Mouse (Mus musculus) heart, embryonic 16.5 days (tissue): ENCODE results near the gene Lrrc58. TPM values are rescaled to one million over a fixed set of nuclear protein-coding genes. Genes with fewer than 3 reads are reported as not detected.

ENCODE experiments used
- ATAC-seq: fragments of 200-750 bp; cut with Nextera tagmentation; replicated peaks from 2 replicates; pipeline ENCODE4 v1.8.0; 2017; ENCODE audit warnings: moderate number of reproducible peaks; ENCODE audit not compliant: insufficient read depth, low FRiP score; ENCODE audit errors: extremely low read depth
- H3K27ac ChIP-seq: fragments of 300-500 bp; sonication (generic); 2 replicates; pipeline ENCODE4 v1.5.1; 2014; ENCODE audit warnings: mild to moderate bottlenecking, low read length, control low read depth, moderate library complexity
- H3K27me3 ChIP-seq: fragments of 300-500 bp; sonication (generic); 2 replicates; pipeline ENCODE4 v1.6.1; 2014; ENCODE audit warnings: low read length, mixed read lengths; ENCODE audit not compliant: control insufficient read depth, insufficient read depth
- H3K36me3 ChIP-seq: fragments of 300-500 bp; sonication (generic); 2 replicates; pipeline ENCODE4 v1.6.1; 2014; ENCODE audit not compliant: control insufficient read depth, insufficient read depth
- H3K4me1 ChIP-seq: fragments of 300-500 bp; sonication (generic); 2 replicates; pipeline ENCODE4 v1.6.1; 2014; ENCODE audit warnings: low read length, mixed read lengths; ENCODE audit not compliant: control insufficient read depth, insufficient read depth
- H3K4me2 ChIP-seq: fragments of 300-500 bp; sonication (generic); 2 replicates; pipeline ENCODE4 v1.6.1; 2014; ENCODE audit warnings: low read depth, mild to moderate bottlenecking, control low read depth, low read length
- H3K4me3 ChIP-seq: fragments of 300-500 bp; sonication (generic); 2 replicates; pipeline ENCODE4 v1.5.1; 2014; ENCODE audit warnings: mild to moderate bottlenecking, control low read depth, low read length
- H3K9ac ChIP-seq: fragments of 300-500 bp; sonication (generic); 2 replicates; pipeline ENCODE4 v1.6.1; 2014; ENCODE audit warnings: low read length, control low read depth
- H3K9me3 ChIP-seq: fragments of 300-500 bp; sonication (generic); replicated peaks from 2 replicates; pipeline ENCODE4 v1.6.1; 2016; ENCODE audit warnings: low read length; ENCODE audit not compliant: control insufficient read depth
- WGBS: fragments of 180-500 bp; shearing (Covaris S2); extraction: QIAGEN DNeasy Blood & Tissue Kit; methylation state at CpG from one replicate; pipeline ENCODE4 v1.1.7; 2014; 5-methylcytosine and 5-hydroxymethylcytosine counted together
- polyA plus RNA-seq: library from polyadenylated mRNA; unstranded; fragments of >200 nt; fragmentation: Nextera tagmentation; extraction: Ambion mirVana; gene quantifications from 2 replicates; pipeline ENCODE4 v1.2.1, GENCODE M21; 2015

The Lrrc58 gene
- polyA plus RNA-seq, 1 experiment from 2014 or later: 36.2 TPM

DNA sequence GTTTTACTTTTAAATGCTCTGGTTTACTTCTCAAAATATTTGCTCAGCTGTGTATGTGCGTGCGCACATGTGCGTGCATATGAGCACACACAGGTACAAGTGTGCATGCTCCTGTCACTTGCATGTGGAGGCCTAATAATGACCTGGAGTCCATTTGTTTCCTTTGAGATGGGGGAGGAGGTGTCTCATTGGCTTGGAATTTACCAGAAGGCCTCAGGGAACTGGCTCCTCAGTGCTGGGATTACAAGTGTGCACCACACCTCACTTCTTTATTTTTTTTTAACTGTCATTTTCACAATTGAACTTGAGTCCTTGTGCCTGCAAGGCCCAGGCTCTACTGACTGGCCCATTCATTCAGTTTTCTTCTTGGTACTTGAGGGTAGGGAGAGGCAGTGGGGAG is 9.2 kb downstream of the Lrrc58 start:
- Histone ChIP-seq H3K36me3 (peaks cover 31% of the 10 kb centered on the region), H3K27me3 (no peaks in the 10 kb centered on the region), H3K4me2 (no peak overlapping the region), H3K4me1 (peaks cover 13% of the 10 kb centered on the region), H3K9me3 (no peaks in the 10 kb centered on the region), H3K27ac (no peak overlapping the region), H3K4me3 (no peak overlapping the region), H3K9ac (no peak overlapping the region)
- 93% methylated on average over 3 of the region's 3 CpGs for WGBS
- no peak for ATAC-seq

DNA sequence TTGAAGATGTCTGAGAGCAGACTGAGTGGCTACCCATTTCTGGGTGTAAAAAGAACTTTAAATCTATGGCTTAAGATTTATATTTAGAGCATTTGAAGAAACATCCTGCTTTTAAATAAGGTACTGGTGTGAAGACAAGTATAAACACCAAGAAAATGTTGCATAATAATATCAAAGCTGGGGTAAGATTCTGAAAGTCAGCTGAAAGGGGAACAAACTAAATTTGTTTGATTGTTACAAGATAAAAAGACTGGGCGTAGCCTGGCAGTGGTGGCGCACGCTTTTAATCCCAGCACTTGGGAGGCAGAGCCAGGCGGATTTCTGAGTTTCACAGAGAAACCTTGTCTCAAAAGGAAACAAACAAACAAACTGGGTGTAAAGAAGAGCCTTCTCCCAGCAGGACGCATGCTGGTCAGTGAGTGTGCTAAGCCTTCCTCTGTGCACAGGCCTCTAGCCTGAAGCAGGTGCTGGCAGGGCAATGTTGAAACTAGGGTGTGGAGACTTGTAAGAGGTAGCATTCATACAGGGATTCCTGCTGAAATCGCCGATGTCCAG is 10.8 kb downstream of the Lrrc58 start:
- Histone ChIP-seq H3K4me2 (no peak overlapping the region), H3K27ac (no peak overlapping the region), H3K4me1 (peaks cover 10% of the 10 kb centered on the region), H3K27me3 (no peaks in the 10 kb centered on the region), H3K9ac (no peak overlapping the region), H3K4me3 (no peak overlapping the region), H3K36me3 (peaks cover 43% of the 10 kb centered on the region), H3K9me3 (no peaks in the 10 kb centered on the region)
- WGBS: 90% methylated on average over 7 of the region's 7 CpGs
- ATAC-seq: no peak

DNA sequence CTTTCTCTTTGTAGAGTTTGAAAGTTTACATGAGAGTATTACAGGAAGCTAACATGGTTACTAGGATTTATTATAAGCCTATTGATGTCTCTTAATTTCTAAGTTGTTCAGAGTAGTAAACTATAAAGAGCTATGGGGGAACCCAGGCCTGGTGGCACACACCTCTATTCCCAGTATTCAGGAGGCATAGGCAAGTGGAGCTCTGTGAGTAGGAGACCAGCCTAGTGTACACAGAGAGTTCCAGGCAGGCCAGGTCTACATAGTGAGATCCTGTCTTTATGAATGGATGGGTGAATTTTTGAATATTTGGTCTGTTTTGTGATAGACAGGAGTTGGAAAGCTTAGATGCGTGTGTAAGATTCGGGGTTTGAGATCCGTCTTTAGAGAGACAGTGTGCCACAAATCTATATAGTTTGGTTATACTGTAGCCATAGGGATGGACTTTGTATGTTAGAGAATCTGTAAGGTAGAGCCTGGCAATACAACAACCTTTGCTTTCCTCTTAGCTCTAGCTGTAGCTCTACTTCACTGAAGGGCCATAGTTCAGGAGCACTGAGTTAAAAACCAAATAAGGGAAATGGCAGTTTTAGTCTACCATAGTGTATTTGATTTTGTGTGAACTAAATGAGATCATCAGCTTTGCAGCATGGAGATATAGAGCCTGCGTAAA is 11.7 kb downstream of the Lrrc58 start:
- no peak for ATAC-seq
- H3K4me1 ChIP-seq: peaks cover 6% of the 10 kb centered on the region
- no peaks in the 10 kb centered on the region for H3K9me3 ChIP-seq
- H3K27me3 ChIP-seq: no peaks in the 10 kb centered on the region
- H3K27ac ChIP-seq: no peak overlapping the region
- no peak overlapping the region for H3K9ac ChIP-seq
- WGBS: 94% methylated on average over 4 of the region's 4 CpGs
- no peak overlapping the region for H3K4me3 ChIP-seq
- peaks cover 43% of the 10 kb centered on the region for H3K36me3 ChIP-seq
- H3K4me2 ChIP-seq: no peak overlapping the region

DNA sequence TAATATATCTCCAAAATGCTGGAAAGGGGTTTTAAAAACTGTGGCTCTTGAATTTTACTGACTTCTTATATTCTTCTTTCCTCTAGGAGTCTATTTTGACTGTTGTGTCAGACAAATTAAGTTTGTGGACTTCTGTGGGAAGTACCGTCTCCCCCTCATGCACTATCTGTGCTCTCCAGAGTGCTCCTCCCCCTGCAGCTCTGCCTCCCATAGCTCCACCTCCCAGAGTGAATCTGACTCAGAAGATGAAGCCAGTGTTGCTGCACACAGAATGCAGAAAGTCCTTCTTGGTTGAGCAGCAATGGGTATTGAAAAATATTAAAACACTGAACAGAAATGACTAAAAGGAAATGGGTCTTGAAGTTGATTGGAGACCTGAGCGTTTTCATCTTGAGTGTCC is 13.0 kb downstream of the Lrrc58 start:
- Histone ChIP-seq H3K9me3 (no peaks in the 10 kb centered on the region), H3K27ac (no peak overlapping the region), H3K36me3 (peaks cover 43% of the 10 kb centered on the region), H3K27me3 (no peaks in the 10 kb centered on the region), H3K9ac (no peak overlapping the region), H3K4me2 (no peak overlapping the region), H3K4me1 (peaks cover 5% of the 10 kb centered on the region), H3K4me3 (no peak overlapping the region)
- ATAC-seq: no peak
- WGBS: 55% methylated on average over 2 of the region's 2 CpGs

DNA sequence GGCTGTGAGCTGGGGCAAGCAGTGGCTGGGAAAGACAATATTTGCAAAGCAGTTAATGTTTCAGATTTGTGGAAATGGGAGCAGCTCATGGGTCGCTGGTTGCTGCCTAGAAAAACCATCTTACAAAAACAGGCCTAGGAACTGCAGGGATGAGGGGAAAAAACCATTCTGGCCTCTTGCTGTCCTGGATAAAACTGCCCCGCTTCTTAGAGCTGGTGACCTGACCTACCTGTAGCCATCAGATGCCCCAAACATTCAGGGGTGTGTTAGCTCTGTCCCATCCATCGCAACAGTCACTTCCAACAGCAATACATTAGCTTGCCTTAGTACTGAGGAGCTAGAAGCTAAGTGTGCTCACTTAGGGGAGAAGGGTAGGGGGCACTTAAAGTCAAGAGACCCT is 20.8 kb downstream of the Lrrc58 start:
- no peaks in the 10 kb centered on the region for H3K36me3 ChIP-seq
- no peaks in the 10 kb centered on the region for H3K9me3 ChIP-seq
- peaks cover 14% of the 10 kb centered on the region for H3K4me1 ChIP-seq
- no peak overlapping the region for H3K9ac ChIP-seq
- no peaks in the 10 kb centered on the region for H3K27me3 ChIP-seq
- no peak overlapping the region for H3K4me2 ChIP-seq
- no peak overlapping the region for H3K4me3 ChIP-seq
- WGBS: 89% methylated on average over 3 of the region's 3 CpGs
- no peak overlapping the region for H3K27ac ChIP-seq
- ATAC-seq: no peak

DNA sequence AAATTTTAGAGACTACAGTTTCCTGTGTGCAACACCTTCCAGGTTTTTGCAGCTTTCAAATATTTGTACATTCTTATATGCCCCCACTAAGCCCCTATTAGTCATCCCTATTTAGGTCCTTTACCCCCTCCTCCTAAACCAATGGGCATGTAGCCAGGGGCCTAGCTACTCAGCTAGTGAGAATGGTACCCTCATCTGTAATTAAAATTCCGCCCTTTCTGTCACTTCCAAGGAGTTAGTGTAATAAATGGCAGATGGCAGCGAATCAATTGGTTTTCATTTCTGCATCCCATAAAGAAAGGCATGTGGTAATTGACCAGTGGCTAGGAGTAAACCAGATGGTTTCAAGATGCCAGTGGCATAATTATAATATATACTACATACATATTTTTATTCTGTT is 24.5 kb downstream of the Lrrc58 start:
- Histone ChIP-seq H3K36me3 (no peaks in the 10 kb centered on the region), H3K27me3 (no peaks in the 10 kb centered on the region), H3K4me2 (no peak overlapping the region), H3K9me3 (no peaks in the 10 kb centered on the region), H3K9ac (no peak overlapping the region), H3K4me1 (peaks cover 24% of the 10 kb centered on the region), H3K27ac (peak overlapping the region; percentile 80; the same call in 1 of the 2 replicates), H3K4me3 (no peak overlapping the region)
- WGBS: 88% methylated on average over 2 of the region's 2 CpGs
- no peak for ATAC-seq

DNA sequence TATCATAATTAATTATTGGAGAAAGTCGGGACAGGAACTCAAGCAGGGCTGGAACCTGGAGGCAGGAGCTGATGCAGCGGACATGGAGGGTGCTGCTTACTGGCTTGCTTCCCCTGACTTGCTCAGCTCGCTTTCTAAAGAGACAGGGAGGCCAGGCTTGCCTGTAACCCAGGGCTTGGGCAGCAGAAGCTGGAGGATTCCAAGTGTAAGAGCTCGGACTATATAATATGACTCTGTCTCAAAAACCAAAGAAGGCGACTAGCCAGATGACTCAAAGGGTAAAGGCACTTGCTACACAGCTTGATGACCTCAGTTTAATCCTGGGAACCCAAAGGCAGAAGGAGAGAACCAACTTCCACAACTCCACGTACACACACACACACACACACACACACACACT is 25.2 kb downstream of the Lrrc58 start:
- WGBS: 39% methylated on average over 6 of the region's 6 CpGs
- Histone ChIP-seq H3K4me1 (peaks cover 24% of the 10 kb centered on the region), H3K27ac (peak overlapping the region; percentile 80), H3K9ac (no peak overlapping the region), H3K4me3 (no peak overlapping the region), H3K9me3 (no peaks in the 10 kb centered on the region), H3K4me2 (peak overlapping the region; percentile 41; the same call in 1 of the 2 replicates), H3K36me3 (no peaks in the 10 kb centered on the region), H3K27me3 (no peaks in the 10 kb centered on the region)
- no peak for ATAC-seq

DNA sequence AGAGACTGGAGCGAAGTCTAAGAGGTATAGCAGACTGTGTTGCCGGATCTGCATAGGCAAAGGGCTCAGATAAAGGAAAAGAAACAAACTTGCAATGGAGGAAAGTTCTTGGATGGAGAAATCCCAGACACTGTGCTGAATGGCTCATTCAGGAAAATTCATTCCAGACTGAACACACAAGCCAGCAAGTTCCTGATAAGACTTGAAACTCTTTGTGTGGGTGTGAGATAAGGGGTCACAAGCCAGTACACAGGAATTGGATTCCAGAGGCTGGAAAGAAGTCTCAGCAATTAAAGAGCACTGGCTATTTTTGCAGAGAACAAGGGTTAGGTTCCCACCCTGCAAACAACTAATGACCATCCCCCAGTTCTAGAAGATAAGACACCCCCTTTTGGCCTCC is 25.8 kb downstream of the Lrrc58 start:
- peaks cover 24% of the 10 kb centered on the region for H3K4me1 ChIP-seq
- H3K4me3 ChIP-seq: no peak overlapping the region
- WGBS: 13% methylated on average over 2 of the region's 2 CpGs
- peak overlapping the region; percentile 41; the same call in 1 of the 2 replicates for H3K4me2 ChIP-seq
- H3K27me3 ChIP-seq: no peaks in the 10 kb centered on the region
- H3K9ac ChIP-seq: no peak overlapping the region
- peak; percentile 94 for ATAC-seq
- H3K27ac ChIP-seq: peak overlapping the region; percentile 80
- H3K36me3 ChIP-seq: no peaks in the 10 kb centered on the region
- no peaks in the 10 kb centered on the region for H3K9me3 ChIP-seq

DNA sequence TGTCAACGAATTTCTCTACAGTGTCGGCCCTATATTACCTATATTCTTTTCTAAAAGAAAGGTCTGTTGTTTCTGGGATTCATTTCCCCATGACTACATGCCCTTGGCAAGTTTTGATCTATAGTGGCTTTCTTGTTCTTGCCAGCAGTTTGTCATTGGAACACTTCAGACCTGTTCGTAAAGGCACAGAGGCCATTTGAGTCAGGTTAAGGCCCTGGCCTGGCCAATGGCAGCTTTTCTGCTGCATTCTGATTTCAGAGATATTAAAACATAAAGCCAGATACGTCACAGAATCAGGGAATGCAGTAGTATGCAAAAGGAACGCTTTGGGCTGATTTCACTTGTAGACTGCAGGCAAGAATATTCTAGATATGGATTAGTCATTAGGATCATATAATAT is 30.6 kb downstream of the Lrrc58 start:
- H3K27ac ChIP-seq: no peak overlapping the region
- no peak overlapping the region for H3K4me3 ChIP-seq
- no peak overlapping the region for H3K4me2 ChIP-seq
- H3K9me3 ChIP-seq: no peaks in the 10 kb centered on the region
- no peaks in the 10 kb centered on the region for H3K27me3 ChIP-seq
- H3K4me1 ChIP-seq: peaks cover 11% of the 10 kb centered on the region
- H3K36me3 ChIP-seq: no peaks in the 10 kb centered on the region
- 82% methylated on average over 5 of the region's 5 CpGs for WGBS
- H3K9ac ChIP-seq: no peak overlapping the region
- no peak for ATAC-seq
